Mouse (Mus musculus): ENCODE data around the gene Psrc1. TPM values are rescaled to one million over a fixed set of nuclear protein-coding genes. Genes with fewer than 3 reads are reported as not detected.
A peak's percentile ranks its signal among the peaks of the same experiment; 100 is the strongest.

Psrc1 gene
- total and polyA plus RNA-seq, 3 experiments = 89.1 to 108 (median 106) TPM

DNA sequence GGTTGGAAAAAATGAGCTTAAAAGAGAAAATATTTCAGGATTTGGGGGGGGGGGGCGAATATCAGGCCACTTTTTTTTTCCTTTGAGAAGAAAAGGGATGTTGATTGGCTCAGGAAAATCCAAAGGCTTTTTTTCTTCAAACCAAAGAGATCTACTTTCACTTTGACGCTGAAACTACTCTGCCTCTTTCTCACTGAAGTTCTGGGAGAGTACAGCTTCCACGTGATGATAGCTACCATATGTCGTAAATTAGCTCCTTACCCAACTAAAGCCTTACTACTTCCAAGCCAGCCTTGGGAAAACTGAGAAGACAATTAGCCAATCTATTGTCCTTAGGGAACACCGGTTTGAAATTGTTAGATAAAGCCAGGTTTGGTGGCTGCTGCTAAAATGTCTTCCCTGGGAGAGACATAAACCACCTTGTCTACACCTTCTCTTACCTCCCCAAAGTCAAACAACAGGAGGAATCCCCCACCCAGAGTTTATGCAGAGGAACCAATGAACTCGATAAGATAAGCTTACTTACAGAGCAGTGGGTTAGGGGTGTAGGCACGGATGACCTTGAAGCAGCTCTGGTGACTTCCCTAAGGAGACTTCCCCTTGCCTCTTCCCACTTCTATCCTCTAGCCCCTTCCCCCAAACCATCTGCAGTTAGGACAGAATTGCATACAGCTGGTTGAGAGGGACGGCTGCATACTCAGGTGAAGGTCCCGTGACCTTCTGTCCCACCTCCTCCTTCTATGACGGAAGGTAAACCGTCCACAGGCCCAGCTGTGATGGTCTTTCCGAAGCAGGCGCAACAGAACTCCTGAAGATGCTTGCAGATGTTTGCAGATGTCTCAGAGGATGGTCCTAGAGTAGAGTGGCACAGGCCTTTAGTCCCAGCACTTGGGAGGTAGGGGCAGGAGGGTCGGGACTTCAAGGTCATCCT is 1.4 kb upstream of the Psrc1 start:
- Histone ChIP-seq H3K4me2 (ENCODE audit: insufficient read depth, low read depth, poor library complexity, severe bottlenecking) (peak overlapping the region; percentile 62), H3K27me3 (replicated peaks) (no peaks in the 10 kb centered on the region), H3K9me3 (replicated peaks; ENCODE audit: low read length) (no peaks in the 10 kb centered on the region), H3K79me2 (replicated peaks; ENCODE audit: control insufficient read depth, extremely low read depth, insufficient read depth, poor library complexity, severe bottlenecking) (peaks cover 8% of the 10 kb centered on the region; the same call in 1 of the 2 replicates), H3K27ac (ENCODE audit: insufficient read depth, low read depth) (peak overlapping the region; percentile 37), H3K4me1 (ENCODE audit: control insufficient read depth in 1 of 2, insufficient read depth in 2 of 2) (peaks cover 10 to 35% of the 10 kb centered on the region in 2 experiments), H3K9ac (ENCODE audit: insufficient read depth, low read depth) (peak overlapping the region; percentile 49), H3K4me3 (replicated peaks in 1 of 3; ENCODE audit: low read depth in 2 of 3, low read length in 2 of 3, poor library complexity in 1 of 3) (peak overlapping the region; percentile 40 to 78 (median 71)), H3K36me3 (replicated peaks in 1 of 2; ENCODE audit: control insufficient read depth in 1 of 2, insufficient read depth in 1 of 2, low read length in 1 of 2) (peaks cover 16 to 52% of the 10 kb centered on the region in 2 experiments)
- in situ Hi-C loops (cut with MboI; ENCODE audit: low pct_ligation_motif_present, low pct_unique_long_range_greater_than_20kb, low sequenced_read_pairs) = loop anchor here (10.0 kb wide), 1 partner anchor 217 kb away; no protein-coding TSS in a partner anchor
- peak; percentile 46 for DNase-seq (ENCODE audit: extremely low read depth)
- dilution Hi-C loops (cut with MboI; ENCODE audit: extremely low pct_ligation_motif_present, extremely low pct_unique_long_range_greater_than_20kb, low sequenced_read_pairs) = no loop called here
- TF ChIP-seq BHLHE40 (IDR thresholded peaks at IDR 0.05; ENCODE audit: low read depth, low read length) = peak; percentile 88
- 0 out of 2 replicates have a peak, but pooled peaks have one; percentile 44 for TF ChIP-seq RCOR1 (conservative IDR thresholded peaks at IDR 0.05; ENCODE audit: low read depth, low read length)
- no peak for TF ChIP-seq E2F4 (IDR thresholded peaks at IDR 0.05; ENCODE audit: insufficient replicate concordance, low read depth, low read length)
- TF ChIP-seq TBP (conservative IDR thresholded peaks at IDR 0.05; ENCODE audit: low read depth, low read length) = 0 out of 2 replicates have a peak, but pooled peaks have one; percentile 8
- TF ChIP-seq ELF1 (IDR thresholded peaks at IDR 0.05; ENCODE audit: low read depth, low read length) = no peak
- peak; percentile 94 for TF ChIP-seq MYC (IDR thresholded peaks at IDR 0.05; ENCODE audit: low read depth, low read length)
- no peak; the same call in 1 of the 2 replicates for TF ChIP-seq USF2 (conservative IDR thresholded peaks at IDR 0.05; ENCODE audit: low read depth, low read length)
- peak; percentile 53 for TF ChIP-seq ETS1 (conservative IDR thresholded peaks at IDR 0.05; ENCODE audit: low read depth, low read length)
- no peak for TF ChIP-seq GABPA (IDR thresholded peaks at IDR 0.05; ENCODE audit: insufficient replicate concordance, low read depth, low read length)
- peak; percentile 80 for TF ChIP-seq MXI1 (IDR thresholded peaks at IDR 0.05; ENCODE audit: low read depth, low read length)
- TF ChIP-seq CHD1 (IDR thresholded peaks at IDR 0.05; ENCODE audit: low read depth, low read length) = peak; percentile 57; the same call in 1 of the 2 replicates
- TF ChIP-seq NRF1 (IDR thresholded peaks at IDR 0.05; ENCODE audit: low read depth, low read length) = no peak
- TF ChIP-seq JUN (IDR thresholded peaks at IDR 0.05; ENCODE audit: insufficient read depth, low read depth, low read length) = no peak
- 0 out of 2 replicates have a peak, but pooled peaks have one; percentile 30 for TF ChIP-seq MEF2A (IDR thresholded peaks at IDR 0.05; ENCODE audit: borderline replicate concordance, low read depth, low read length)
- 0 out of 2 replicates have a peak, but pooled peaks have one; percentile 14 for TF ChIP-seq TCF12 (IDR thresholded peaks at IDR 0.05; ENCODE audit: low read depth, low read length)
- TF ChIP-seq PAX5 (IDR thresholded peaks at IDR 0.05; ENCODE audit: low read length) = no peak
- peak; percentile 73; the same call in 1 of the 2 replicates for TF ChIP-seq SIN3A (IDR thresholded peaks at IDR 0.05; ENCODE audit: low read length)
- TF ChIP-seq MAFK (IDR thresholded peaks at IDR 0.05; ENCODE audit: insufficient replicate concordance, low read length) = no peak
- peak; percentile 52 for TF ChIP-seq EP300 (IDR thresholded peaks at IDR 0.05; ENCODE audit: low read length)
- TF ChIP-seq ZNF384 (IDR thresholded peaks at IDR 0.05; ENCODE audit: low read depth, low read length) = peak; percentile 82
- TF ChIP-seq CHD2 (IDR thresholded peaks at IDR 0.05; ENCODE audit: low read length) = 0 out of 2 replicates have a peak, but pooled peaks have one; percentile 6
- peak; percentile 81; the same call in 1 of the 2 replicates for TF ChIP-seq MAX (IDR thresholded peaks at IDR 0.05; ENCODE audit: low read length)
- no peak; the same call in 1 of the 2 replicates for TF ChIP-seq USF1 (IDR thresholded peaks at IDR 0.05; ENCODE audit: low read depth, low read length)
- TF ChIP-seq IRF4 (IDR thresholded peaks at IDR 0.05; ENCODE audit: low read depth, low read length) = peak; percentile 81
- no peak for TF ChIP-seq SMC3 (IDR thresholded peaks at IDR 0.05; ENCODE audit: low read depth, low read length)
- 0 out of 2 replicates have a peak, but pooled peaks have one; percentile 38 for TF ChIP-seq MAZ (IDR thresholded peaks at IDR 0.05; ENCODE audit: low read depth, low read length)
- TF ChIP-seq ZC3H11A (IDR thresholded peaks at IDR 0.05; ENCODE audit: low read depth, low read length) = no peak
